Mouse (Mus musculus) ES-E14 (cell line): Measurements from ENCODE around the gene Sh3gl2.

Experiments
- CHD2 ChIP-seq: IDR thresholded peaks from 2 replicates; pipeline ENCODE4 v1.6.1; 2014; ENCODE audit warnings: mild to moderate bottlenecking, low read depth, low read length, inconsistent platforms
- HCFC1 ChIP-seq: IDR thresholded peaks from 2 replicates; pipeline ENCODE4 v1.6.1; 2012; ENCODE audit warnings: low read length, inconsistent platforms, borderline replicate concordance; ENCODE audit not compliant: insufficient read depth
- MAFK ChIP-seq: IDR thresholded peaks from 2 replicates; pipeline ENCODE4 v1.6.1; 2014; ENCODE audit warnings: mild to moderate bottlenecking, low read depth, low read length, inconsistent platforms; ENCODE audit not compliant: insufficient read depth
- ZNF384 ChIP-seq: IDR thresholded peaks from 2 replicates; pipeline ENCODE4 v1.6.1; 2012; ENCODE audit warnings: low read depth, low read length, inconsistent platforms

DNA sequence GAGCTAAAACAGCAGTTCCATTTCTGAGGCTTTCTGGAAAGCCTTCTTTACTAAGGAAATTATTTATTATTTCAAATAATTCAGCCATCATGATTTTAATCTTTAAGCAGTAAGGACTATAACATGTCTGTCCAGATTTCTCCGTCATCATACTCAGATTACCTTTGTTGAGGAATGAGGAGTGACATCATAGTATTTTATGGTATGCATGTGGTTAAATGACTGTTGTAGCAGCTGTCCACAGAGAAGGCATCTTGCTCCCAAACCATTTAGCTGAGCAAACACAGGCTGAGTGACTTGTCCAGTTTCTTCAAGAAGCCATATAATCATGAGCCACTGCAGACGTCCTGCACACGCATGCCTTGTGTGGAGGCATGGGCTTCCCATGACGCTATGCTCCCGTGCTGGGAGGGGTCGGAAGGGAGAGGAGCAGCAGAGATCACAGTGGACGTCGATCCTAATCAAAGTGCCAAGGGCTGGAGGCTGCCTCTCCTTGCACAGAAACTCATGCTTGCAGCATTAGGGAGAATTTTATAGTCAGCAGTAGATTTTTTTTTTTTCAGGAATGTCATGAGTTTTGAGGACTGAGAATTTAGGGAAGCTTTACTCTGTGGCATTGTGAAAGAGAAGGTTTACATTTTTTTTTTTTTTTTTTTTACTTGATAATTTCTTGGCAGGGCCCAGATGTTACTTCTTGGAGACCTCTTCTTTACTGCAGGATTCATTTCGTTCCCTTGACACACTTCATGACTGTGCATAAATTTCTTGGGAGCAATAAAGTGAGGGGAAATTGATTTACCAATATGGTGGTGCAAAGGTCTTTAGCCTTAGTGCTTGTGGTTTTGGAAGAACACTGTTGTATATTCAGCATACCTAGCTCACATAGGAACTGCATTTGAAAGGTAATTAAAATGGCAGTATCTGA is 23.0 kb downstream of the Sh3gl2 start:
- TF ChIP-seq MAFK, result no peak
- TF ChIP-seq HCFC1, result no peak
- no peak for TF ChIP-seq ZNF384
- TF ChIP-seq CHD2, result no peak
